Mouse (Mus musculus) embryonic facial prominence, embryonic 14.5 days (tissue): ENCODE data around the gene P4hb. TPM values are rescaled to one million over a fixed set of nuclear protein-coding genes. Genes with fewer than 3 reads are reported as not detected.
A peak's percentile ranks its signal among the peaks of the same experiment; 100 is the strongest.

ENCODE experiments used
- ATAC-seq: fragments of 200-750 bp; cut with Nextera tagmentation; 2 replicates; pipeline ENCODE4 v1.8.0; 2017; ENCODE audit warnings: low read depth, moderate number of reproducible peaks, moderate TSS enrichment
- DNase-seq: peaks from one replicate; pipeline ENCODE4 v3.0.0-alpha.2; 2015; ENCODE audit warnings: low spot score
- H3K27ac ChIP-seq: fragments of 300-500 bp; sonication (generic); replicated peaks from 2 replicates; pipeline ENCODE4 v1.5.1; 2014; ENCODE audit warnings: low read depth, mild to moderate bottlenecking, low read length, moderate library complexity
- H3K27me3 ChIP-seq: fragments of 300-500 bp; sonication (generic); replicated peaks from 2 replicates; pipeline ENCODE4 v1.6.1; 2014; ENCODE audit warnings: low read length; ENCODE audit not compliant: control insufficient read depth, insufficient read depth
- H3K36me3 ChIP-seq: fragments of 300-500 bp; sonication (generic); 2 replicates; pipeline ENCODE4 v1.6.1; 2014; ENCODE audit warnings: low read length, mixed read lengths; ENCODE audit not compliant: control insufficient read depth, insufficient read depth
- H3K4me1 ChIP-seq: fragments of 300-500 bp; sonication (generic); 2 replicates; pipeline ENCODE4 v1.6.1; 2014; ENCODE audit warnings: antibody characterized with exemption, low read length; ENCODE audit not compliant: control insufficient read depth, insufficient read depth
- H3K4me2 ChIP-seq: fragments of 300-500 bp; sonication (generic); 2 replicates; pipeline ENCODE4 v1.6.1; 2014; ENCODE audit warnings: low read depth, mild to moderate bottlenecking, low read length, moderate library complexity, mixed read lengths
- H3K4me3 ChIP-seq: fragments of 300-500 bp; sonication (generic); 2 replicates; pipeline ENCODE4 v1.5.1; 2014; ENCODE audit warnings: low read depth, mild to moderate bottlenecking, low read length
- H3K9ac ChIP-seq: fragments of 300-500 bp; sonication (generic); 2 replicates; pipeline ENCODE4 v1.6.1; 2014; ENCODE audit warnings: low read depth, mild to moderate bottlenecking, low read length, moderate library complexity, mixed read lengths
- H3K9me3 ChIP-seq: fragments of 300-500 bp; sonication (generic); 2 replicates; pipeline ENCODE4 v1.6.1; 2016; ENCODE audit warnings: low read length; ENCODE audit not compliant: control insufficient read depth
- WGBS: fragments of 180-500 bp; shearing (Covaris S2); extraction: QIAGEN DNeasy Blood & Tissue Kit; methylation state at CpG from one replicate; pipeline ENCODE4 v1.1.7; 2014; 5-methylcytosine and 5-hydroxymethylcytosine counted together
- polyA plus RNA-seq: library from polyadenylated mRNA; unstranded; fragments of >200 nt; fragmentation: Nextera tagmentation; extraction: Ambion mirVana; gene quantifications from 2 replicates; pipeline ENCODE4 v1.2.1, GENCODE M21; 2014

P4hb gene
- polyA plus RNA-seq, 1 experiment from 2014 or later: 996 TPM

DNA sequence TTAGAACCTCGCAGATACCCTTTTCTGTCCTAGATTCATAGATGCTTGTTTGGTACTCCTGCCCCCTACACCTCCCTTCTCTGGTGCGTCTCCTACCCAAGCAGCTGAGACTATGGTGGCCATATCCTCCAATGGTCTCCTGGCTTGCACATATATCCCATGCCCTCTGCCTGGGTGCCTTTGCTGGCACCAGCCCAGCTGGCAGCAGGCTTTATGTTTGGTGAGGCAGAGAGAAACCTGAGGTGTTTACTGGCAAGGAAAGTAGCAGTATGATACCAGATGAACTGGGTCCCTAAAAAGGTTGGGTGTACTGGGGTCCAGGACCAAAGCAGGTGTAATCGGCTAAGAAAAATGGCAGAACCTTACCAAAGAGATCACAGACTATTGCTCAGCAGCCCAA, 27.1 kb downstream of the P4hb start:
- Histone ChIP-seq H3K36me3 (peaks cover 41% of the 10 kb centered on the region), H3K4me3 (no peak overlapping the region), H3K9ac (no peak overlapping the region; the same call in 1 of the 2 replicates), H3K27me3 (no peaks in the 10 kb centered on the region), H3K9me3 (no peaks in the 10 kb centered on the region), H3K27ac (no peak overlapping the region), H3K4me2 (no peak overlapping the region), H3K4me1 (peaks cover 16% of the 10 kb centered on the region)
- WGBS: 88% methylated on average over 3 of the region's 3 CpGs
- DNase-seq (no peak), ATAC-seq (no peak)

DNA sequence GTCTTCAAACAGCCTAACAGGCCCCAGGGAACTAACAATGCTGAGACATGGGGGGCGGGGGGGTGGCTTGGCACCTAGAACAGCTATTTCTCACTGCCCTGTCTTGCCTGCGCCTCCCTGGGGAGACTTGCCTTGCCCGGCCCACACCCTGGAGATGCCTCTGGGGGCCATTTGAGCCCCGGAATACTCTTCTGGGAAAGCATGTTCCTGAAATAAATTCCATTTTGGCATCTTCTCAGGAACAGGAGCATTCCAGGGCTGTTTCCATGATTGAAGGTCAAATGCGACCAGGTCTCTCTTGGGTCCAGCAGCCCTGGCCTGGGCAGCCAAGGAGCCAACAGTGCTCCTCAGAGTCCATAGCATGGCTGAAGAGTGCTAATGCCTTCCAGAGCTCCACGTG, 30.7 kb downstream of the P4hb start:
- ATAC-seq (no peak), DNase-seq (no peak)
- no peak overlapping the region for H3K27ac ChIP-seq
- H3K4me2 ChIP-seq: no peak overlapping the region
- H3K9ac ChIP-seq: no peak overlapping the region
- no peaks in the 10 kb centered on the region for H3K27me3 ChIP-seq
- peaks cover 16% of the 10 kb centered on the region for H3K4me1 ChIP-seq
- H3K9me3 ChIP-seq: no peaks in the 10 kb centered on the region
- no peak overlapping the region for H3K4me3 ChIP-seq
- peaks cover 41% of the 10 kb centered on the region for H3K36me3 ChIP-seq
- WGBS: 80% methylated on average over 6 of the region's 6 CpGs

DNA sequence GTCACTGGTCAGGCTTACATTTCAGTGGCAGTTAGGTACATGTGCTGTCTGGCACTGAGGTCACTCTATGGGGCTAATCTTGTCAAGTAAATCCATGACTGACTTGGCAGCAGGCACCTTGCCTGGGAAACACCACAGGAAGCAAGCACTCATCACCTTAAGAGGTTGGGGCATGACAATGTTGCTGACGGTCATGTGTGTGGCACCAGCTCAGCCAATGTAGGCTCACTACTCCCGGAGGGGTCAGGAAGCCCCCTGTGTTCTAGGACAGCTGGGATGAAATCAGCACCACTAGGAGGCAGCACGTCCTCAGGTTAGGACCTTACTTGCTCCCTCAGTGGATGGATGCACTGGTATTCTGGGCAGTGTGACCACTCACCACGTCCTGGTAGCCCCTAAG, 31.1 kb downstream of the P4hb start:
- no peaks in the 10 kb centered on the region for H3K9me3 ChIP-seq
- no peak for ATAC-seq
- no peaks in the 10 kb centered on the region for H3K27me3 ChIP-seq
- DNase-seq: no peak
- no peak overlapping the region for H3K9ac ChIP-seq
- H3K36me3 ChIP-seq: peaks cover 41% of the 10 kb centered on the region
- H3K4me1 ChIP-seq: peaks cover 16% of the 10 kb centered on the region
- no peak overlapping the region for H3K27ac ChIP-seq
- no peak overlapping the region for H3K4me3 ChIP-seq
- no peak overlapping the region for H3K4me2 ChIP-seq
- WGBS: 43% methylated on average over 4 of the region's 4 CpGs

DNA sequence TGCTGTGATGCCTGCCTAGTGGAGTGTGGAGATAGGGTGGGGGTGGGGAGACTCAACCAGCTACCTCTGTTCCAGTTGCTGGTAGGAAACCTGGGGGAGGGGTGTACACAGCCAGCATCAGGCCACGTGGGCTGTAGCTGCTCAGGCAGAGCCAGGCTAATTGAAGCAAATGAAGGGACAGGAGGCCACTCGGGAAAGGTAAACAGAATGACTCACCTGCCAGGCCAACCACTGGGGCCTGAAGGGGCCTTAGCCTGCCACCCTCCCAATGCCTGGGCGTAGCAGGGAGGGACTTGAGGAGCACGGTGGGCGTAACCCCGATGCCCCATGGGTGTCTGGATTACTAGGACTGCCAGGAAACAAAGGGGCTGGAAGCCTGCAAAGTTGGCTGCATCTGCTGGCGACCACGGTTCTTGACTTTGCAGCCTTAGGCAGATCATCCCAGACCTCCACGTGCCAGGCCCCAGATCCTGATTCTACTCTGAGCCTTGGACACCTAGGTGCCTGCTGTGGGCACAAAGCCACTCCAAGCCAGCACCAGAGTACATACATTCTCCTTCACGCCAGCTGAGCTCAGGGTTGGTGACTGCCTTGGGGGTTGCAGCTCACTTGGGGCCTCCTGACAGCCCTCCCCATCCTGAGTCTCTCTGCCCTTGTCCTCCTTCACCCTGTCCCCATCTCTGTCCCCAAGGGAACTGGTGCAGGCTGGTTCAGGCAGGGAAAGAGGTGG, 33.6 kb downstream of the P4hb start:
- DNase-seq: peak; percentile 62
- peak; percentile 60 for ATAC-seq
- H3K4me2 ChIP-seq: no peak overlapping the region

DNA sequence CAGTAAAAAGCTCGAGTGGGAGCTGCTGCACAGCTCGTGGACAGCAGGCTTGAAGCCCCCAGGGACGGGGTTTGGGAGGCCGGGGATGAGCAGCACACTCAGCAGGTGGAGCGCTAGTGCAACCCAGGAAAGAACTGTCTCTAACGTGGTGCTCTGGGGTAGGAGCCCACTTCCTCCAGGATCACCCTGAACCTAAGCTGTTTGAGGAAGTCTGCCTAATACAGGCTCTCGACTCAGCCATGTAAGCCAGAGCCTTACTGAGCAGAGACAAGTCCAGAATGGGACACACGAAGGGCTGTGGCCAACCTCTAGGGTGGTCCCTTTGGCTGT, 34.1 kb downstream of the P4hb start:
- H3K36me3 ChIP-seq: peaks cover 23% of the 10 kb centered on the region
- no peaks in the 10 kb centered on the region for H3K9me3 ChIP-seq
- H3K4me2 ChIP-seq: no peak overlapping the region
- 0 out of 2 replicates have a peak, but pooled peaks cover 4% of the 10 kb centered on the region for H3K27me3 ChIP-seq
- WGBS: 38% methylated on average over 8 of the region's 8 CpGs
- ATAC-seq (no peak; the same call in 1 of the 2 replicates), DNase-seq (no peak)
- no peak overlapping the region for H3K4me3 ChIP-seq
- peaks cover 16% of the 10 kb centered on the region for H3K4me1 ChIP-seq
- 0 out of 2 replicates have a peak overlapping the region, but pooled peaks have one; percentile 39 for H3K27ac ChIP-seq
- no peak overlapping the region for H3K9ac ChIP-seq

More for the DNA sequence above, 33.6 kb downstream of the P4hb start:
- Histone ChIP-seq H3K4me3 (no peak overlapping the region), H3K9me3 (no peaks in the 10 kb centered on the region), H3K4me1 (peaks cover 16% of the 10 kb centered on the region), H3K9ac (peak overlapping the region; percentile 45; the same call in 1 of the 2 replicates), H3K27me3 (no peaks in the 10 kb centered on the region), H3K27ac (peak overlapping the region; percentile 39; the same call in 1 of the 2 replicates), H3K36me3 (peaks cover 29% of the 10 kb centered on the region)
- WGBS: 11% methylated on average over 6 of the region's 10 CpGs

DNA sequence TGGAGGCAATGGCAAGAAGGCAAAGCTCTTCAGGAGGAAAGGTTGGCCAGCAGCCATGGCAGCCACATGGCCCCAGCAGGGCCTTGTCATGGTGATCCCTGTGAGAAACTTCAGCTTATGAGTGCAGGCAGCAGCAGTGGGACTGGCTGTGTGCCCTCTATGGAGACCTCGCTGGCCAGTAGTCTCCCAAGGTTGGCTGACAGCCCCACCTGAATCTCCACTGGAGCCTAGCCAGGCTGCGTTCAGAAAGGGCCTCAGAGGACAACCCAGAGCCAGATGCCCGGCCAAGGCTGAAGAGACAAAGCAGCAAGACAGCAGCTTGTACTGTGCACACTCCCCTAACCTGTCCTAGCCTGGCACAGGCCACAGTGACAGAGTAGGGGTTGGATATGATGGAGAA, 34.6 kb downstream of the P4hb start:
- Histone ChIP-seq H3K4me3 (no peak overlapping the region), H3K9me3 (no peaks in the 10 kb centered on the region), H3K27ac (no peak overlapping the region), H3K36me3 (peaks cover 19% of the 10 kb centered on the region), H3K4me2 (no peak overlapping the region), H3K27me3 (0 out of 2 replicates have a peak, but pooled peaks cover 4% of the 10 kb centered on the region), H3K9ac (no peak overlapping the region), H3K4me1 (peaks cover 16% of the 10 kb centered on the region)
- WGBS: 59% methylated on average over 3 of the region's 3 CpGs
- DNase-seq (peak; percentile 15), ATAC-seq (no peak)

DNA sequence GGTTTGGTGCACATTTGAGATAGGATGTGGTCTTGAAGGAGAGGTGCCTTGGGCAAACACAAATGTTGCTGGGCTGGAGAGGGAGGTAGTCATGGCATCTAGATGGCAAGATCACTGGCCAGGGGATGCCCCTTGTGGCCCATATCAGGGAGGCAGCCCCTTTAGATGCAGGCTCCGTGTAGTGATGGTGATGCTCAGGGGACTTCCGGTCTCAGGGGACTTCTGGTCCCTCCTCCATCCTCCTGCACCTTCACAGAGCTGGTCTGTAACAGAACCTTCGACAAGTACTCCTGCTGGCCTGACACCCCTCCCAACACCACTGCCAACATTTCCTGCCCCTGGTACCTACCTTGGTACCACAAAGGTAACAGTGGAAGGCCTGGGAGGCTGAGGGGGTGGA, 37.2 kb downstream of the P4hb start:
- Histone ChIP-seq H3K4me3 (no peak overlapping the region), H3K9me3 (no peaks in the 10 kb centered on the region), H3K4me2 (no peak overlapping the region), H3K27me3 (peaks cover 29% of the 10 kb centered on the region), H3K4me1 (peaks cover 16% of the 10 kb centered on the region), H3K36me3 (no peaks in the 10 kb centered on the region), H3K27ac (no peak overlapping the region), H3K9ac (no peak overlapping the region)
- DNase-seq (no peak), ATAC-seq (no peak)
- WGBS: 58% methylated on average over 3 of the region's 3 CpGs

DNA sequence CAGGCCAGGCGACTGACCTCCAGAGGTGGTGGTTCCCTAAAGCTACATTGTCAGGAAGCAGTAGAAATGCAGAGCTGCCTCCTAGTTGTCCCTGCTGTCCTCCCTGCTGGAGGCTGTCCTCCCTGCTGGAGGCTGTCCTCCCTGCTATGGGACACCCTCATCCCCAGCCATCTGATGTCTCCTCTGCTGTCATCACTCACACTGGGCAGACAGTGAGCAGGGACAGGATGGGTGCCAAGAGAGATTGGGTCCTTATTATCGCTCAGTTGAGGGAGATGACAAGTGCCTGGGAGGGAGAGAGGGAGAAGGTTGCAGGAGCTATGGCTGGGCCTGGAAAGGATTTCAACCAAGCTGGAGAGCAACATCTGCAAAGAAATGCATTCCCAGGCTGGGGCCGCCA, 37.9 kb downstream of the P4hb start:
- H3K4me2 ChIP-seq: no peak overlapping the region
- no peak for DNase-seq
- WGBS: 69% methylated on average over 3 of the region's 3 CpGs
- H3K36me3 ChIP-seq: no peaks in the 10 kb centered on the region
- no peak overlapping the region for H3K4me3 ChIP-seq
- no peak for ATAC-seq
- no peak overlapping the region for H3K27ac ChIP-seq
- no peak overlapping the region for H3K9ac ChIP-seq
- H3K9me3 ChIP-seq: no peaks in the 10 kb centered on the region
- H3K4me1 ChIP-seq: peaks cover 20% of the 10 kb centered on the region
- H3K27me3 ChIP-seq: peaks cover 35% of the 10 kb centered on the region

DNA sequence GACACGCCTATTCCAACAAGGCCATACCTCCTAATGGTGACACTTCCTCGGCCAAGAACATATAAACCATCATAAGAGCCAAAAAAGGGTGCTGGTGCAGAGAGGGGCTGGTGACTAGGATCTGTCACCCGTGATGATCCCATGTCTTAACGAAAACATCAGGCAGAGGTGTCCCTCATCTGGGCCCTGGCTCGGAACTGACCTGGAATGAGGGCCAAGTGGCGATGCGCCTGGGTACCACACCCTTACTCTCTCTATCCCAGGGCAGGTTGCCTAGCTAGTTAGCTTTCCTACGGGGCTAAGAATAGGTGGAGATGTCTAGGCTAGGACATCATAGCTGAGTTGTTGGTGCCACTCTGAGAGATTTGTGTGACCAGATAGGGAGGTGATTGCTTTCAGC, 39.0 kb downstream of the P4hb start:
- H3K4me3 ChIP-seq: no peak overlapping the region
- peaks cover 46% of the 10 kb centered on the region for H3K27me3 ChIP-seq
- no peak for DNase-seq
- H3K9me3 ChIP-seq: no peaks in the 10 kb centered on the region
- WGBS: 82% methylated on average over 8 of the region's 8 CpGs
- H3K4me1 ChIP-seq: peaks cover 11% of the 10 kb centered on the region
- H3K4me2 ChIP-seq: no peak overlapping the region
- no peaks in the 10 kb centered on the region for H3K36me3 ChIP-seq
- no peak for ATAC-seq
- H3K9ac ChIP-seq: no peak overlapping the region
- H3K27ac ChIP-seq: no peak overlapping the region
